Mouse (Mus musculus) bone marrow macrophage, adult 2 months (primary cell): ENCODE data around the gene Krt18.

ENCODE experiments used
- CTCF ChIP-seq: IDR thresholded peaks from 2 replicates; pipeline ENCODE4 v1.5.1; 2012; ENCODE audit warnings: low read depth, mild to moderate bottlenecking, low read length, moderate library complexity
- POLR2A ChIP-seq: IDR thresholded peaks from 2 replicates; pipeline ENCODE4 v1.6.1; 2012; ENCODE audit warnings: mild to moderate bottlenecking, low read depth, low read length, borderline replicate concordance

- TF ChIP-seq CTCF (no peak), POLR2A (no peak)
Observed at GRCm38 (mm10) chr15:102070476-102071467, 42.8 kb downstream of the Krt18 start.
